Mouse (Mus musculus) limb, embryonic 15.5 days (tissue): ENCODE measurements at regions not wholly inside any gene's neighbourhood (a gene's known extent, or its start where the extent isn't known, plus 50 kb on each side); places are given as distances from the start of the nearest gene placed in this dataset.
A peak's percentile ranks its signal among the peaks of the same experiment; 100 is the strongest.

ENCODE experiments used
- ATAC-seq: fragments of 200-750 bp; cut with Nextera tagmentation; 2 replicates; pipeline ENCODE4 v1.8.0; 2017; ENCODE audit warnings: low read depth, moderate TSS enrichment; ENCODE audit not compliant: insufficient number of reproducible peaks, low FRiP score, low TSS enrichment
- H3K27ac ChIP-seq: fragments of 300-500 bp; sonication (generic); 2 replicates; pipeline ENCODE4 v1.5.1; 2015; ENCODE audit warnings: moderate library complexity, mild to moderate bottlenecking, inconsistent platforms
- H3K27me3 ChIP-seq: fragments of 300-500 bp; sonication (generic); 2 replicates; pipeline ENCODE4 v1.6.1; 2015; ENCODE audit warnings: inconsistent platforms
- H3K36me3 ChIP-seq: fragments of 300-500 bp; sonication (generic); 2 replicates; pipeline ENCODE4 v1.6.1; 2015; ENCODE audit warnings: inconsistent platforms
- H3K4me1 ChIP-seq: fragments of 300-500 bp; sonication (generic); 2 replicates; pipeline ENCODE4 v1.6.1; 2015; ENCODE audit warnings: inconsistent platforms
- H3K4me2 ChIP-seq: fragments of 300-500 bp; sonication (generic); 2 replicates; pipeline ENCODE4 v1.6.1; 2015; ENCODE audit warnings: mild to moderate bottlenecking, inconsistent platforms
- H3K4me3 ChIP-seq: fragments of 300-500 bp; sonication (generic); 2 replicates; pipeline ENCODE4 v1.5.1; 2015; ENCODE audit warnings: mild to moderate bottlenecking, inconsistent platforms
- H3K9ac ChIP-seq: fragments of 300-500 bp; sonication (generic); 2 replicates; pipeline ENCODE4 v1.6.1; 2015; ENCODE audit warnings: inconsistent platforms
- H3K9me3 ChIP-seq: fragments of 300-500 bp; sonication (generic); 2 replicates; pipeline ENCODE4 v1.6.1; 2016; ENCODE audit warnings: inconsistent platforms
- WGBS: fragments of 180-500 bp; shearing (Covaris S2); methylation state at CpG from one replicate; pipeline ENCODE4 v1.1.7; 2015; 5-methylcytosine and 5-hydroxymethylcytosine counted together

DNA sequence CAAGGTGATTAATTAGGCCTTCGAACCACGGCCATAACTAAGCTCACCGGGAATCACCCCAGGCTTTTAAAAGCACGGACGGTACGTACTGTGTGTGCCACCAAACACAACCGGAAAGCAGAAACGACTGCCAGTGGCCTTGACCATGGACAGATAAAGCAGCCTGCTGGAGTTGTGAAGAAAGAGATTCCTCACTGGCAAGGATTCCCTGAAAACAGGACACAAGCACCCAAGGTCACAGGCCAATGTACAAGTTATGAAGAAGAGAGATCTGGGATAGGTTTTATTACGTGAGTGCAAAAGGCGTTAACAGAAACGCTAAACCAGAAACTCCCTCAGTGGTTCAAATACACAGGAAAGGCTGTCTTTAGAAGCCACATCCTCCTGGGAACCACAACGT, 191.3 kb upstream of the Mkln1 start:
- H3K27me3 ChIP-seq, result no peaks in the 10 kb centered on the region
- 70% methylated on average over 12 of the region's 12 CpGs for WGBS
- no peaks in the 10 kb centered on the region for H3K9me3 ChIP-seq
- H3K4me1 ChIP-seq, result no peaks in the 10 kb centered on the region
- no peak for ATAC-seq
- no peaks in the 10 kb centered on the region for H3K36me3 ChIP-seq
- H3K4me3 ChIP-seq, result no peak overlapping the region
- no peak overlapping the region for H3K27ac ChIP-seq
- no peak overlapping the region for H3K9ac ChIP-seq
- H3K4me2 ChIP-seq, result no peak overlapping the region

DNA sequence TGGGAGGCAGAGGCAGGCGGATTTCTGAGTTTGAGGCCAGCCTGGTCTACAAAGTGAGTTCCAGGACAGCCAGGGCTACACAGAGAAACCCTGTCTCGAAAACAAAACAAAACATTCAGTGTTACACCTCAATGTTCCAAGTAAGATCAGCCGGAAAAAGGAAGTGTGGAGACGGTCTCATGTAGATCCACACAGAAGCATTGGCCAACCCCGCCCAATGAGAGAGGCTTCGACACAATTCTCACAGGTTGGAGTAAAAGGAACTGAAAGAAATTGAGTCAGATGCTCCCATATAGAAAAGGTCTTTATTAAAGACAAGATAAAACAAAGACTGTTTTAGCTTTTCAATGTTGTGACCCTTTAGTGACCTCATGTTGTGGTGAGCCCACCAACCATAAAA, 190.3 kb upstream of the Mkln1 start:
- 0 out of 2 replicates have a peak, but pooled peaks cover 4% of the 10 kb centered on the region for H3K27me3 ChIP-seq
- no peak overlapping the region for H3K4me2 ChIP-seq
- no peaks in the 10 kb centered on the region for H3K9me3 ChIP-seq
- H3K36me3 ChIP-seq, result no peaks in the 10 kb centered on the region
- 91% methylated on average over 6 of the region's 6 CpGs for WGBS
- H3K4me1 ChIP-seq, result no peaks in the 10 kb centered on the region
- no peak overlapping the region for H3K4me3 ChIP-seq
- ATAC-seq, result no peak
- H3K27ac ChIP-seq, result no peak overlapping the region
- no peak overlapping the region for H3K9ac ChIP-seq

DNA sequence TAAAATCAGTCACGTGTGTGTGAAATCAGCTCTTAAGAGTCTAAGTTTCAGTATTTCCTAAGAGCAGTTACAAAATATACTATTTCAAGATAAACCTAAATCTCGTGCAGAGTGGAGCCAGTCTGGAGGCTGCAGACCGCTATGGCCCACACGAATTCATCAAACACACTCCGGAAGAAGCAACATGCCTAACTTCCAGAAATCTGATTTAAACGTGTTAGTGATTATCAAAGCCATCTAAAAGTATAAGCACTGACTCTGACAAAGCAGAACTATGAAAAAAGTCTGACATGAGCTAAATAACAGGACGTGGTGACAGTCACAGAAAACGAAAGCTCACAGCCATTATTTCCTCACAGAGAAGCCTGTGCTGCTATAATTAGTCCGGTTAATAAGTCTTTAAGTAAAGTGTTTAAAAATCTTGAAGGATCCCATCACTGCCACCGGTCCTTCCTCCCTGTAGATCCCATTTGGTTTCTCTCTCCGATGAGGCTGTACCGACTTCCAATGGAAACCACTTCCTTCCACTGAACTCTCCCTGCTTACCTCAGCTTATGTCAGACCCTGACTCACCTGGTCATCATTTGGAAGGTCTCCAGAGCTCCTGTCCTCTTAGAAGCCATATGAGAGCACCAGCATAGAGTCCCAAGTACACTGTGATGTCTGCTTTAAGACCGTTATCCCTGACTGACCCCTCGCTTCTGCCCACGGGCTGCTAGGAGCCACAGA, 189.0 kb upstream of the Mkln1 start:
- Histone ChIP-seq H3K36me3 (no peaks in the 10 kb centered on the region), H3K4me3 (no peak overlapping the region), H3K9me3 (no peaks in the 10 kb centered on the region), H3K4me1 (no peaks in the 10 kb centered on the region), H3K27me3 (0 out of 2 replicates have a peak, but pooled peaks cover 7% of the 10 kb centered on the region), H3K9ac (no peak overlapping the region), H3K27ac (no peak overlapping the region), H3K4me2 (no peak overlapping the region)
- ATAC-seq, result no peak
- 80% methylated on average over 15 of the region's 15 CpGs for WGBS

DNA sequence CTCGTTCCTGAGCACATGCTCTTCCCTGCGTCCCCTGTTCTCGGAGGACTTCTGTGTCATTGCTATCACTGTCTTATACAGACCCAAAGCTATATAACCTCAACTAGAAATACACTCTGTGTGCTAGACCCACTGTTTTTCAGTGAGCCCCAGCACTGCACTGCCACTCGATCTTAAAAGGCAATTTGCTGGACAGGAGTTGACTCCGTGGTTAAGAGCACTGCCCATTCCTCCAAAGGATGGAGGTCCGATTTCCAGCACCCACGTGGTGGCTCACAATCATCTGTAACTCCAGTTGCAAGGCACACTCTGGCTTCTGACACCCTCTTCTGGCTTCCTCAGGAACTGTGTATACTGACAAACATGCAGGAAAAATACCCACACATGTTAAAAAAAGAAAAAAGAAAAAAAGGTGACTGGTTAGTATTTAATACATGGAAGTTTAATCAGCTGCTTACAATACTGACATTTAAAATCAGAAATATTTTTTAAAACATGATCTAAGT, 188.3 kb upstream of the Mkln1 start:
- no peak for ATAC-seq
- Histone ChIP-seq H3K27ac (no peak overlapping the region), H3K4me2 (no peak overlapping the region), H3K9ac (no peak overlapping the region), H3K4me1 (no peaks in the 10 kb centered on the region), H3K4me3 (no peak overlapping the region), H3K9me3 (no peaks in the 10 kb centered on the region), H3K27me3 (peaks cover 14% of the 10 kb centered on the region), H3K36me3 (no peaks in the 10 kb centered on the region)
- whole genome bisulfite sequencing, result 80% methylated on average over 7 of the region's 7 CpGs

DNA sequence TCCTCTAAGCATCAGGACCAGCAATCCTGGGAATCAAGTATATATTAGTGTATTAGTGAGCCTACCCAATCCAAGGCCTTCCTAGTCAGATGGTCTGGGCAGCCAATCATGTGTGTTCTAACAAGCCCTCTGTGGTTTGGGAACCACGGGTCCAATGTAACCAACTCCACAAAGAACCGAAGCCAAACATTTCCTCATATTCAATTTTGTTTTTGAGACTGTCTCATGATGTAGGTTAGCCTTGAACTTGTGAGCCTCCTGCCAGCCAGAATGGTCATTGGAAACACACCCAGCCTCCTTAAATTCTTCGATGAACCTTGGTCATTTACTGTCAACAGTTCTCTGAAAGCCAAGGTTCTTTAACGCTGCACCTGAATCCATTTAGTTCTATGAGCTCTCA, 187.4 kb upstream of the Mkln1 start:
- H3K36me3 ChIP-seq, result no peaks in the 10 kb centered on the region
- no peak overlapping the region for H3K27ac ChIP-seq
- WGBS, result 79% methylated on average over 4 of the region's 4 CpGs
- no peak overlapping the region for H3K4me2 ChIP-seq
- no peaks in the 10 kb centered on the region for H3K4me1 ChIP-seq
- ATAC-seq, result no peak
- no peak overlapping the region for H3K4me3 ChIP-seq
- H3K27me3 ChIP-seq, result peaks cover 22% of the 10 kb centered on the region
- no peaks in the 10 kb centered on the region for H3K9me3 ChIP-seq
- H3K9ac ChIP-seq, result no peak overlapping the region

DNA sequence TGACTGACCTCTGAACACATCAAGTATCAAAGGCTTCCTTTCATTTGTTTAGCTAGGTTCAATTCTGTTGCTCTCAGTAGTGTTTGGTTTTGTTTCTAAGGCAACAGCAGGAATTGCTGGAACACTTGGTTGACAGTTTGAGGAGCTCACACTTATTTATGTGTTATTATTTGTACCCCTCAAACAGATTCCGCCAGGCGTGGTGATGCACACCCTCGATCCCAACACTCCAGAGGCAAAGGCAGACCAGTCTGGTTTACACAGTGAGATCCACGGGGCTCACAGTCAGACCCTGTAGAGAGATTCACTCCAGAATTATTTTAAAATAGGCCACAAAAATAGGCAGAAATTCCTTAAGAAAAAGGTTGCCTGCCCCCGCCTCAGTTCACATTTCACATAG, 186.9 kb upstream of the Mkln1 start:
- Histone ChIP-seq H3K27me3 (peaks cover 27% of the 10 kb centered on the region), H3K4me3 (no peak overlapping the region), H3K27ac (no peak overlapping the region), H3K4me2 (no peak overlapping the region), H3K9me3 (no peaks in the 10 kb centered on the region), H3K9ac (no peak overlapping the region), H3K36me3 (no peaks in the 10 kb centered on the region), H3K4me1 (peaks cover 4% of the 10 kb centered on the region)
- ATAC-seq, result no peak
- WGBS, result 77% methylated on average over 5 of the region's 5 CpGs

DNA sequence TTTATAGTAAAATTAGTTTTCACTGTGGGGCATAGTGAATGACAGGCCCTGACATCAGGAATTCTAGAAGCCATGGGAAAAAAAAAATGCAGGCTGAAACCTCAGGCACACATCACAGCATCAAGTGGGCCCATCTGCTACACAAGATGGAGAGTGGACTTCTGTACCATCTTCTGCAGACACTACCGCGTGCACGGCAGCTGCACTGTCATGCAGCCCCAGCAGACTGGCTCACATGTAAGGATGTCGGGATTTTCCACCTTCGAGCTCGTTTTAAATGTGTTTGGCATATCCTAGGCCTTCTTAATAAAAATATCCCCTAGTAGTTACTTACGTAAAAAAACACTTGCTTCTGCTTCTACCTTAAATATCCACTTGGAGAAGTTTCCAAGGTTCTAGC, 186.5 kb upstream of the Mkln1 start:
- 82% methylated on average over 7 of the region's 7 CpGs for WGBS
- peaks cover 9% of the 10 kb centered on the region for H3K4me1 ChIP-seq

DNA sequence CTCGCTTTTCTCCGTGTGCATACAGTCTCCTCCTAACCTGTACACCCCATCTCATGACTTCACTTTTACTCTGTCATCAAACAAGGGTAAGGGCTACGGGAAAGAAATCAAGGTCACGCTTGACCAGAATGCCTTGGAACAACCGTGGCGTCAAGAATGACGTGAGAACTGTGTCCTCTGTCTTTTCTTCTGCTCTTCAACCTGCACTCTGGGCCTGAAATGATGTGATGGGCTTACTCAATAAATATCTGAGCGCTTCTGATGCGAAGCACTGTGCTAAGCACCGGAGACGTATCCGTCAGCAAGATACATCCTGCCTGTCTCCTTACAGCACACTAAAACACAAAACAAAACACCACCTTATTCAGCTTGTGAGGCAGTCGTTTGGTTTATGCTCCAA, 185.8 kb upstream of the Mkln1 start:
- Histone ChIP-seq H3K27me3 (peaks cover 36% of the 10 kb centered on the region), H3K4me3 (no peak overlapping the region), H3K36me3 (no peaks in the 10 kb centered on the region), H3K4me1 (peaks cover 14% of the 10 kb centered on the region), H3K9me3 (no peaks in the 10 kb centered on the region), H3K9ac (no peak overlapping the region), H3K4me2 (no peak overlapping the region), H3K27ac (no peak overlapping the region)
- ATAC-seq, result no peak
- 77% methylated on average over 13 of the region's 13 CpGs for WGBS

More for the DNA sequence above, 186.5 kb upstream of the Mkln1 start:
- Histone ChIP-seq H3K9ac (no peak overlapping the region), H3K27me3 (peaks cover 32% of the 10 kb centered on the region), H3K4me3 (no peak overlapping the region), H3K36me3 (no peaks in the 10 kb centered on the region), H3K4me2 (no peak overlapping the region), H3K9me3 (no peaks in the 10 kb centered on the region), H3K27ac (no peak overlapping the region)
- no peak for ATAC-seq

DNA sequence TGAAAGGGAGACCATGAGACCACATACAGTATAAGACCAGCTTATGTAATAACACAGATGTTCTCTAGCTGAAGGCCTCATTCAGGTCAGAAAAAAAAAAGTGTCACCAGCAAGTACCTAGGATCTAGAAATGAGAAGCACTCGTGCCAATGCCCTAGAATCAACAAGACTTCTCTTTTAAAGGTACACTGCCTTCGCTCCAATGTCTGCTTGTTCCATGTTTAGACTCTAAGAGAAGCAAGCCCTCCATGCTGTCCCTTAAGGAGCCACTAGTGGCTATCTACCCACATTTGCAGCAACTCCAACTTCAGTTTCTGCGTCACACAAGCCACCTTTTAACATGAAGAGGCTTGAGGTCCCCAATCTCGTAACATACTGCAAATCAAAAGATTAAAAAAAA, 185.4 kb upstream of the Mkln1 start:
- Histone ChIP-seq H3K9ac (no peak overlapping the region), H3K4me2 (no peak overlapping the region), H3K4me3 (no peak overlapping the region), H3K36me3 (no peaks in the 10 kb centered on the region), H3K9me3 (no peaks in the 10 kb centered on the region), H3K4me1 (peaks cover 18% of the 10 kb centered on the region), H3K27me3 (peaks cover 41% of the 10 kb centered on the region), H3K27ac (no peak overlapping the region)
- WGBS, result 70% methylated on average over 4 of the region's 4 CpGs
- ATAC-seq, result no peak

DNA sequence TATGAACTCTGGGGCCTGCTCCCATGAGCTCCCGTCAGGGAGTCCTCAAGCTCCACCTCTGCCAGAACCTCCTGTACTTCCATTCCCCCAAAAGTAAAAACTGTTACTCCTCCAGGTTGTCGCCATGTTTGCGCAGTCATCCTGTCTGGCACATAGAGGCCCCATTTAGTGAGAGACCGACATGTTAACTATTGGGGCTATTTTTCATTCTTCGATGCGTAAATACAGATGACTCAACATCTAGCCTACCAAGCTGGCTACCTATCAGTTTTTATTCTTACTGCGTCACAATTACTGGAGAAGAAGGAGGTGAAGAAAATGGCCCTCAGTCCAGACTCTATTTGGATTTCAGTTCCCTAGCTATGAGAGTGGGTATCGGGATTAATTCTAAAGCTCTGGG, 182.9 kb upstream of the Mkln1 start:
- Histone ChIP-seq H3K27ac (no peak overlapping the region), H3K4me3 (peak overlapping the region; percentile 73), H3K36me3 (no peaks in the 10 kb centered on the region), H3K27me3 (peaks cover 66% of the 10 kb centered on the region), H3K4me1 (peaks cover 35% of the 10 kb centered on the region), H3K4me2 (peak overlapping the region; percentile 100), H3K9ac (no peak overlapping the region), H3K9me3 (no peaks in the 10 kb centered on the region)
- ATAC-seq, result no peak
- WGBS, result 77% methylated on average over 8 of the region's 8 CpGs

DNA sequence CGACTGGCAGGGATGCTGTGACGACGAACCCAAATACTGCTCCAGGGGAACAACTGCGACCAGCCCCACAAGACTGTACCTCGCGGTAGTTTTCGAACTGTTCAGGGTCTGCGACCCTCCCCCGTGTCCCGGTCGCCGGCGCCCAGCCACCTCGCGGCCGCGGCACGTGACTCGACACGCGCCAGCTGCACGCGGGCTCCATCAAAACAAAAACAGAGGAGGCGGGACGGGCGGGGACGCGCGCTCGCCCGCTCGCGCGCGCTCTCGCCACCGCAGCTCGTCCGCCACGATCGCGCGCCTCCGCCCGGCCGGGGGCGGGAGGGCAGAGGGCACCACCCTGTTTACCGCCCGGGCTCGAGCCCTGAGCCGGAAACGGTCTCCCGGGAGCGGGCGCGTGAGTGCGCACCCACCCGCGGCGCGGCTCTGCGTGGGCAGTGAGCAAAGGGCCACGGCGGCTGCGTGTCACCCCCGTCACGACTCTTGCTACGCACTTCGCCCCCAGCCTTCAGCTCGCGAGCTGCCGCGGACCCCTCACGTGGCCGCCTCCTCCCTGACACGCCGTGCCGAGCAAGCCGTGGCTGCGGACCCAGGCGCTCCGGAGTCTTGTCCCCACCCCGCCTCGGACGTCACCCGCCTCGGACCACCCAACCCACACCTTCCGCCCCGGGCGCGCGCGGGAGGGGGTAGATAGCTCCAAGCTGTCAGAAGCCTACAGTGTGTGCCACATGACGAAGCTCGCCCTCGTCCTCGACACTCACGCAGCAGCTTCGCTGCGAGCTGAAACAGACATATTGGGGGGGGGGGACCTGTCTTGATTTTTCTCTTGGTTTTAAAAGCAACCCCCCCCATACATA, 182.1 kb upstream of the Mkln1 start:
- Histone ChIP-seq H3K4me3 (peak overlapping the region; percentile 73), H3K27me3 (peaks cover 73% of the 10 kb centered on the region), H3K4me1 (peaks cover 37% of the 10 kb centered on the region), H3K27ac (no peak overlapping the region), H3K9ac (peak overlapping the region; percentile 26; the same call in 1 of the 2 replicates), H3K36me3 (no peaks in the 10 kb centered on the region), H3K9me3 (no peaks in the 10 kb centered on the region), H3K4me2 (peak overlapping the region; percentile 100)
- WGBS, result under 1% methylated on average over 99 of the region's 100 CpGs
- ATAC-seq, result peak; percentile 69; the same call in 1 of the 2 replicates

DNA sequence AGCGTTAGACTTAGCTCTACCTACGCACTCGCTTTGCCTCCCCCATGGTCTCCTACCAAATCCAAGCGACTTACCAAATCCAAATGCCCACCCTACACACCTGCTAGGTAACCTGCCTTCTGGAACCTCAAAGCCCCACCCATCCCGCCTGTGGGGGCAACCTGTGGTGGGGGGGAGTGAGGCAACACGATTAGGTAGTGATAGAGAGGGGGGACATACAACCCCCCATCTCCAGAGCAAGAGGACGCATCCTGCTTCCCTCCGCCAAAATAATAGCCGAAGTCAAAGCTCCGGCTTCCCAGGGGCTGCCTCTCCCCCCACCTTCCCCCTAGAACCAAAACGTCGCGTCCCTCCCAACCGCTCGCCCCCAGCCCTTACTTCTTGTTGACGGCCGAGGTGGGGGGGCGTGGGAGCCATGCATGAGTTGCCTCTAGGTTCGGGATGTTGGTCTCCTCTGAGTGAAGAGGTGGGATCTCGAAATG, 181.4 kb upstream of the Mkln1 start:
- no peak for ATAC-seq
- 0% methylated on average over 20 of the region's 20 CpGs for WGBS
- Histone ChIP-seq H3K9me3 (no peaks in the 10 kb centered on the region), H3K4me3 (peak overlapping the region; percentile 73), H3K36me3 (no peaks in the 10 kb centered on the region), H3K27me3 (peaks cover 79% of the 10 kb centered on the region), H3K27ac (no peak overlapping the region), H3K4me2 (peak overlapping the region; percentile 100), H3K9ac (no peak overlapping the region), H3K4me1 (peaks cover 37% of the 10 kb centered on the region)
